17 mouse cellular contexts compared by ENCODE assay signal in genomic region chr11:43269503-43270255, GRCm38 (mm10).
DNase-seq lines count a peak whose midpoint lies in the region; ATAC-seq and TF ChIP-seq lines count a peak whose summit lies in the region.
"Had no signal": no experiment of that assay in that cellular context is flagged by ENCODE, and none has a peak within 500 bp of the region (broad histone marks: within the 10 kb centered on the region; RNA-seq: fewer than 3 reads in every experiment).

No protein-coding gene starts in this region.

- 0 out of 2 replicates have a peak overlapping the region, but pooled peaks have one; percentile 7 for H3K4me3 ChIP-seq in forebrain, embryonic 13.5 days
- no peak overlapping the region for H3K4me3 ChIP-seq in hindbrain, embryonic 14.5 days (replicated peaks; ENCODE audit: low read length)
- no peak overlapping the region for H3K4me3 ChIP-seq in midbrain, embryonic 16.5 days (ENCODE audit: low read depth, low read length)
- H3K4me3 ChIP-seq in liver, postnatal 0 days (ENCODE audit: low read depth, low read length), result no peak overlapping the region
- no peak overlapping the region for H3K4me3 ChIP-seq in intestine, embryonic 16.5 days (ENCODE audit: low read length)
- H3K4me3 ChIP-seq: embryonic facial prominence, embryonic 12.5 days; heart, embryonic 15.5 days; liver, embryonic 13.5 days had no signal

- no peaks in the 10 kb centered on the region for H3K27me3 ChIP-seq in forebrain, embryonic 13.5 days
- no peaks in the 10 kb centered on the region for H3K27me3 ChIP-seq in hindbrain, embryonic 14.5 days (ENCODE audit: control insufficient read depth, insufficient read depth, low read length)
- H3K27me3 ChIP-seq in midbrain, embryonic 16.5 days (ENCODE audit: control insufficient read depth, insufficient read depth, low read depth, low read length), result no peaks in the 10 kb centered on the region
- no peaks in the 10 kb centered on the region for H3K27me3 ChIP-seq in liver, postnatal 0 days (ENCODE audit: insufficient read depth, low read length)
- no peaks in the 10 kb centered on the region for H3K27me3 ChIP-seq in intestine, embryonic 16.5 days (replicated peaks; ENCODE audit: control insufficient read depth, insufficient read depth, low read length)
- H3K27me3 ChIP-seq: embryonic facial prominence, embryonic 12.5 days; heart, embryonic 15.5 days; liver, embryonic 13.5 days; Patski had no signal

- peak overlapping the region; percentile 49 for H3K4me2 ChIP-seq in forebrain, embryonic 13.5 days
- peak overlapping the region; percentile 26 for H3K4me2 ChIP-seq in hindbrain, embryonic 14.5 days (replicated peaks)
- H3K4me2 ChIP-seq in midbrain, embryonic 16.5 days (ENCODE audit: low read length), result peak overlapping the region; percentile 48
- no peak overlapping the region for H3K4me2 ChIP-seq in liver, postnatal 0 days (ENCODE audit: low read depth, low read length)
- no peak overlapping the region for H3K4me2 ChIP-seq in intestine, embryonic 16.5 days (ENCODE audit: low read depth, low read length)
- H3K4me2 ChIP-seq: embryonic facial prominence, embryonic 12.5 days; heart, embryonic 15.5 days; liver, embryonic 13.5 days had no signal

- peak overlapping the region; percentile 44 for H3K27ac ChIP-seq in forebrain, embryonic 13.5 days
- H3K27ac ChIP-seq in hindbrain, embryonic 14.5 days, result peak overlapping the region; percentile 69
- H3K27ac ChIP-seq in midbrain, embryonic 16.5 days (ENCODE audit: low read length), result peak overlapping the region; percentile 81
- H3K27ac ChIP-seq in liver, postnatal 0 days (ENCODE audit: low read depth), result no peak overlapping the region
- H3K27ac ChIP-seq in intestine, embryonic 16.5 days (ENCODE audit: low read length), result no peak overlapping the region
- H3K27ac ChIP-seq: embryonic facial prominence, embryonic 12.5 days; heart, embryonic 15.5 days; liver, embryonic 13.5 days had no signal

- DNase-seq in embryo, embryonic 11 days, result peak; percentile 5
- no peak for DNase-seq in embryo, embryonic 9.5 days (ENCODE audit: extremely low spot score)
- DNase-seq in hindbrain, embryonic 14.5 days (ENCODE audit: low spot score), result no peak
- DNase-seq in adrenal gland, postnatal 4 days (ENCODE audit: low spot score in 2 of 2), result no peak
- no peak for DNase-seq in liver, postnatal 0 days
- DNase-seq: cerebellum, adult 9-11 months; kidney, postnatal 14 days; liver, embryonic 13.5 days; lung, postnatal 14 days; thymus, adult 18-20 months had no signal

- peaks cover 18% of the 10 kb centered on the region for H3K4me1 ChIP-seq in forebrain, embryonic 13.5 days
- peaks cover 13% of the 10 kb centered on the region for H3K4me1 ChIP-seq in hindbrain, embryonic 14.5 days (replicated peaks; ENCODE audit: control insufficient read depth, insufficient read depth, low read length)
- peaks cover 18% of the 10 kb centered on the region for H3K4me1 ChIP-seq in midbrain, embryonic 16.5 days (ENCODE audit: control insufficient read depth, insufficient read depth, low read length)
- H3K4me1 ChIP-seq in liver, postnatal 0 days (ENCODE audit: insufficient read depth), result no peaks in the 10 kb centered on the region
- H3K4me1 ChIP-seq in intestine, embryonic 16.5 days (ENCODE audit: control insufficient read depth, insufficient read depth, low read length), result no peaks in the 10 kb centered on the region
- H3K4me1 ChIP-seq: embryonic facial prominence, embryonic 12.5 days; heart, embryonic 15.5 days; liver, embryonic 13.5 days had no signal

- H3K9ac ChIP-seq in forebrain, embryonic 13.5 days, result no peak overlapping the region; the same call in 1 of the 2 replicates
- H3K9ac ChIP-seq in hindbrain, embryonic 14.5 days, result peak overlapping the region; percentile 29; the same call in 1 of the 2 replicates
- peak overlapping the region; percentile 14; the same call in 1 of the 2 replicates for H3K9ac ChIP-seq in midbrain, embryonic 16.5 days (ENCODE audit: low read depth, low read length)
- no peak overlapping the region for H3K9ac ChIP-seq in liver, postnatal 0 days (replicated peaks)
- H3K9ac ChIP-seq in intestine, embryonic 16.5 days (ENCODE audit: low read depth, low read length), result no peak overlapping the region
- H3K9ac ChIP-seq: embryonic facial prominence, embryonic 12.5 days; heart, embryonic 15.5 days; liver, embryonic 13.5 days had no signal

- no peaks in the 10 kb centered on the region for H3K9me3 ChIP-seq in forebrain, embryonic 13.5 days (replicated peaks)
- H3K9me3 ChIP-seq in hindbrain, embryonic 14.5 days (ENCODE audit: control insufficient read depth, low read length), result no peaks in the 10 kb centered on the region
- H3K9me3 ChIP-seq in midbrain, embryonic 16.5 days (replicated peaks; ENCODE audit: control insufficient read depth, low read length, poor library complexity, severe bottlenecking), result no peaks in the 10 kb centered on the region
- H3K9me3 ChIP-seq in liver, postnatal 0 days (ENCODE audit: low read length), result no peaks in the 10 kb centered on the region
- H3K9me3 ChIP-seq in intestine, embryonic 16.5 days (ENCODE audit: control insufficient read depth, low read length), result no peaks in the 10 kb centered on the region
- H3K9me3 ChIP-seq: embryonic facial prominence, embryonic 12.5 days; heart, embryonic 15.5 days; liver, embryonic 13.5 days had no signal

- 19% methylated on average over 6 of the region's 6 CpGs for WGBS in forebrain, embryonic 13.5 days
- WGBS in hindbrain, embryonic 14.5 days, result 47% methylated on average over 6 of the region's 6 CpGs
- 22% methylated on average over 6 of the region's 6 CpGs for WGBS in midbrain, embryonic 16.5 days
- WGBS in liver, postnatal 0 days (ENCODE audit: insufficient replicate concordance), result 79% methylated on average over 6 of the region's 6 CpGs
- 81% methylated on average over 6 of the region's 6 CpGs for WGBS in intestine, embryonic 16.5 days

- TF ChIP-seq CTCF in liver, postnatal 0 days (IDR thresholded peaks at IDR 0.05; ENCODE audit: low read depth), result no peak

- no peaks in the 10 kb centered on the region for H3K36me3 ChIP-seq in forebrain, embryonic 13.5 days (ENCODE audit: poor library complexity, severe bottlenecking)
- no peaks in the 10 kb centered on the region for H3K36me3 ChIP-seq in hindbrain, embryonic 14.5 days (replicated peaks; ENCODE audit: control insufficient read depth, insufficient read depth)
- no peaks in the 10 kb centered on the region for H3K36me3 ChIP-seq in midbrain, embryonic 16.5 days (ENCODE audit: control insufficient read depth, insufficient read depth, low read length)
- H3K36me3 ChIP-seq in liver, postnatal 0 days (replicated peaks; ENCODE audit: insufficient read depth, low read length), result no peaks in the 10 kb centered on the region
- no peaks in the 10 kb centered on the region for H3K36me3 ChIP-seq in intestine, embryonic 16.5 days (ENCODE audit: control insufficient read depth, insufficient read depth, low read length)
- H3K36me3 ChIP-seq: embryonic facial prominence, embryonic 12.5 days; heart, embryonic 15.5 days; liver, embryonic 13.5 days had no signal

- peak; percentile 79 for ATAC-seq in forebrain, embryonic 13.5 days
- ATAC-seq in hindbrain, embryonic 14.5 days (ENCODE audit: low FRiP score), result peak; percentile 83
- peak; percentile 92 for ATAC-seq in midbrain, embryonic 16.5 days
- no peak for ATAC-seq in liver, postnatal 0 days
- no peak for ATAC-seq in intestine, embryonic 16.5 days
- ATAC-seq: inflammation-experienced regulatory T-cells, adult 6 months; Patski had no signal

- TF ChIP-seq EP300 in liver, postnatal 0 days (IDR thresholded peaks at IDR 0.05; ENCODE audit: low read depth), result no peak

Comparison
In these comparisons a context has a peak if more than half of its experiments do, and no peak if none do; other contexts are left out.
1. ATAC-seq: peak in forebrain, embryonic 13.5 days (single experiment), hindbrain, embryonic 14.5 days (single experiment) and midbrain, embryonic 16.5 days (single experiment); none in liver, postnatal 0 days (single experiment) and intestine, embryonic 16.5 days (single experiment).
2. H3K27ac ChIP-seq: peak in forebrain, embryonic 13.5 days (single experiment), hindbrain, embryonic 14.5 days (single experiment) and midbrain, embryonic 16.5 days (single experiment); none in liver, postnatal 0 days (single experiment) and intestine, embryonic 16.5 days (single experiment).
3. H3K4me2 ChIP-seq: peak in forebrain, embryonic 13.5 days (single experiment), hindbrain, embryonic 14.5 days (single experiment) and midbrain, embryonic 16.5 days (single experiment); none in liver, postnatal 0 days (single experiment) and intestine, embryonic 16.5 days (single experiment).
4. H3K9ac ChIP-seq: peak in hindbrain, embryonic 14.5 days (single experiment) and midbrain, embryonic 16.5 days (single experiment); none in forebrain, embryonic 13.5 days (single experiment), liver, postnatal 0 days (single experiment) and intestine, embryonic 16.5 days (single experiment).